Mouse (Mus musculus): ENCODE measurements around the gene Prpf6. TPM values are rescaled to one million over a fixed set of nuclear protein-coding genes. Genes with fewer than 3 reads are reported as not detected.
A peak's percentile ranks its signal among the peaks of the same experiment; 100 is the strongest.

The Prpf6 gene
- polyA plus RNA-seq, 1 experiment from 2014 or later = 52.7 TPM

GRCm38 (mm10) chr2:181694581-181694980 is 102.9 kb downstream of the Prpf6 start:
- Histone ChIP-seq H3K9ac (ENCODE audit: low read depth, low read length) (no peak overlapping the region), H3K27ac (ENCODE audit: low read length) (no peak overlapping the region), H3K9me3 (ENCODE audit: control insufficient read depth, low read length) (no peaks in the 10 kb centered on the region), H3K4me1 (ENCODE audit: control insufficient read depth, insufficient read depth, low read length) (peaks cover 13% of the 10 kb centered on the region), H3K4me2 (ENCODE audit: low read depth, low read length) (no peak overlapping the region; the same call in 1 of the 2 replicates), H3K27me3 (replicated peaks; ENCODE audit: control insufficient read depth, insufficient read depth, low read length) (no peaks in the 10 kb centered on the region), H3K36me3 (ENCODE audit: control insufficient read depth, insufficient read depth, low read length) (no peaks in the 10 kb centered on the region), H3K4me3 (ENCODE audit: low read length) (no peak overlapping the region)
- ATAC-seq = peak; percentile 6; the same call in 1 of the 2 replicates
- 81% methylated on average over 3 of the region's 3 CpGs for WGBS

- ATAC-seq = no peak
- WGBS = 68% methylated on average over 1 of the region's 1 CpGs
- Histone ChIP-seq H3K27ac (ENCODE audit: low read length) (no peak overlapping the region), H3K4me2 (ENCODE audit: low read depth, low read length) (no peak overlapping the region), H3K27me3 (replicated peaks; ENCODE audit: control insufficient read depth, insufficient read depth, low read length) (no peaks in the 10 kb centered on the region), H3K4me3 (ENCODE audit: low read length) (no peak overlapping the region), H3K36me3 (ENCODE audit: control insufficient read depth, insufficient read depth, low read length) (no peaks in the 10 kb centered on the region), H3K4me1 (ENCODE audit: control insufficient read depth, insufficient read depth, low read length) (peaks cover 13% of the 10 kb centered on the region), H3K9ac (ENCODE audit: low read depth, low read length) (no peak overlapping the region), H3K9me3 (ENCODE audit: control insufficient read depth, low read length) (no peaks in the 10 kb centered on the region)
Measured at GRCm38 (mm10) chr2:181695776-181696175, 104.1 kb downstream of the Prpf6 start.

- WGBS = 74% methylated on average over 33 of the region's 33 CpGs
- no peak overlapping the region for H3K4me2 ChIP-seq (ENCODE audit: low read depth, low read length)
- no peaks in the 10 kb centered on the region for H3K27me3 ChIP-seq (replicated peaks; ENCODE audit: control insufficient read depth, insufficient read depth, low read length)
- H3K4me1 ChIP-seq (ENCODE audit: control insufficient read depth, insufficient read depth, low read length) = peaks cover 13% of the 10 kb centered on the region
- H3K9ac ChIP-seq (ENCODE audit: low read depth, low read length) = no peak overlapping the region
- H3K9me3 ChIP-seq (ENCODE audit: control insufficient read depth, low read length) = no peaks in the 10 kb centered on the region
- H3K36me3 ChIP-seq (ENCODE audit: control insufficient read depth, insufficient read depth, low read length) = no peaks in the 10 kb centered on the region
- no peak overlapping the region for H3K4me3 ChIP-seq (ENCODE audit: low read length)
- no peak for ATAC-seq
- no peak overlapping the region for H3K27ac ChIP-seq (ENCODE audit: low read length)
Measured at GRCm38 (mm10) chr2:181696801-181697420, 105.2 kb downstream of the Prpf6 start.

- no peak within 1 kb of the TSS for H3K9ac ChIP-seq (ENCODE audit: low read depth, low read length)
- no peak for ATAC-seq
- no peak within 1 kb of the TSS for H3K4me3 ChIP-seq (ENCODE audit: low read length)
- peaks cover 5% of the 10 kb centered on the region for H3K4me1 ChIP-seq (ENCODE audit: control insufficient read depth, insufficient read depth, low read length)
- 39% methylated on average over 5 of the region's 5 CpGs for WGBS
- no peaks in the 10 kb centered on the region for H3K27me3 ChIP-seq (replicated peaks; ENCODE audit: control insufficient read depth, insufficient read depth, low read length)
- H3K9me3 ChIP-seq (ENCODE audit: control insufficient read depth, low read length) = no peaks in the 10 kb centered on the region
- no peak within 1 kb of the TSS for H3K4me2 ChIP-seq (ENCODE audit: low read depth, low read length)
- H3K27ac ChIP-seq (ENCODE audit: low read length) = no peak within 1 kb of the TSS
- no peaks in the 10 kb centered on the region for H3K36me3 ChIP-seq (ENCODE audit: control insufficient read depth, insufficient read depth, low read length)
Measured at GRCm38 (mm10) chr2:181698241-181698640, 106.6 kb downstream of the Prpf6 start, which contains the start of gene Lkaaear1. Lkaaear1 (minus strand) TSS chr2:181698442.

Small RNAs within 50 kb of the gene (microRNA-seq; reads per million reads assigned to microRNA genes)
- gene Mir7006 = not detected

Other genes with a start within 250 kb of the Prpf6 start
- 36.9 and 38.5 TPM in 2 replicates for gene Zgpat, start 226.9 kb upstream of the Prpf6 start, polyA plus RNA-seq (2015; fragmentation: Nextera tagmentation; extraction: Ambion mirVana)
- gene Arfrp1, start 226.5 kb upstream of the Prpf6 start, polyA plus RNA-seq (2015; fragmentation: Nextera tagmentation; extraction: Ambion mirVana) = 52.5 and 54.0 TPM in 2 replicates
- gene Lime1, start 211.8 kb upstream of the Prpf6 start, polyA plus RNA-seq (2015; fragmentation: Nextera tagmentation; extraction: Ambion mirVana) = 16.3 and 16.8 TPM in 2 replicates
- gene Zbtb46, start 132.4 kb upstream of the Prpf6 start, polyA plus RNA-seq (2015; fragmentation: Nextera tagmentation; extraction: Ambion mirVana) = 6.1 and 6.5 TPM in 2 replicates
- 0.07 and 0.10 TPM in 2 replicates for gene Abhd16b, start 98.7 kb upstream of the Prpf6 start, polyA plus RNA-seq (2015; fragmentation: Nextera tagmentation; extraction: Ambion mirVana)
- gene Tpd52l2, start 94.7 kb upstream of the Prpf6 start, polyA plus RNA-seq (2015; fragmentation: Nextera tagmentation; extraction: Ambion mirVana) = 122 and 134 TPM in 2 replicates
- 73.5 and 74.1 TPM in 2 replicates for gene Dnajc5, start 71.4 kb upstream of the Prpf6 start, polyA plus RNA-seq (2015; fragmentation: Nextera tagmentation; extraction: Ambion mirVana)
- 75.0 and 78.0 TPM in 2 replicates for gene Uckl1, start 7.0 kb upstream of the Prpf6 start, polyA plus RNA-seq (2015; fragmentation: Nextera tagmentation; extraction: Ambion mirVana)
- gene Zfp512b, start 935 bp downstream of the Prpf6 start, polyA plus RNA-seq (2015; fragmentation: Nextera tagmentation; extraction: Ambion mirVana) = 20.5 and 20.9 TPM in 2 replicates
- gene Samd10, start 7.3 kb downstream of the Prpf6 start, polyA plus RNA-seq (2015; fragmentation: Nextera tagmentation; extraction: Ambion mirVana) = 23.9 TPM in 2 replicates
- gene Gm29797, start 65.2 kb downstream of the Prpf6 start, polyA plus RNA-seq (2015; fragmentation: Nextera tagmentation; extraction: Ambion mirVana) = 2.2 and 3.0 TPM in 2 replicates
- gene Sox18, start 79.8 kb downstream of the Prpf6 start, polyA plus RNA-seq (2015; fragmentation: Nextera tagmentation; extraction: Ambion mirVana) = 28.9 and 30.1 TPM in 2 replicates
- 15.1 and 16.4 TPM in 2 replicates for gene Tcea2, start 88.4 kb downstream of the Prpf6 start, polyA plus RNA-seq (2015; fragmentation: Nextera tagmentation; extraction: Ambion mirVana)
- gene Rgs19, start 102.1 kb downstream of the Prpf6 start, polyA plus RNA-seq (2015; fragmentation: Nextera tagmentation; extraction: Ambion mirVana) = 36.1 and 39.6 TPM in 2 replicates
- not detected in 2 replicates for gene Lkaaear1, start 106.6 kb downstream of the Prpf6 start, polyA plus RNA-seq (2015; fragmentation: Nextera tagmentation; extraction: Ambion mirVana)
- 1.2 and 1.7 TPM in 2 replicates for gene Oprl1, start 123.1 kb downstream of the Prpf6 start, polyA plus RNA-seq (2015; fragmentation: Nextera tagmentation; extraction: Ambion mirVana)
- 1.4 and 1.7 TPM in 2 replicates for gene Myt1, start 171.5 kb downstream of the Prpf6 start, polyA plus RNA-seq (2015; fragmentation: Nextera tagmentation; extraction: Ambion mirVana)
- 25.6 and 29.1 TPM in 2 replicates for gene Pcmtd2, start 246.0 kb downstream of the Prpf6 start, polyA plus RNA-seq (2015; fragmentation: Nextera tagmentation; extraction: Ambion mirVana)